Mouse (Mus musculus): ENCODE measurements around the gene Hk1. TPM values are rescaled to one million over a fixed set of nuclear protein-coding genes. Genes with fewer than 3 reads are reported as not detected.

The Hk1 gene
- polyA plus RNA-seq, 1 experiment from 2014 or later: 34.0 TPM

DNA sequence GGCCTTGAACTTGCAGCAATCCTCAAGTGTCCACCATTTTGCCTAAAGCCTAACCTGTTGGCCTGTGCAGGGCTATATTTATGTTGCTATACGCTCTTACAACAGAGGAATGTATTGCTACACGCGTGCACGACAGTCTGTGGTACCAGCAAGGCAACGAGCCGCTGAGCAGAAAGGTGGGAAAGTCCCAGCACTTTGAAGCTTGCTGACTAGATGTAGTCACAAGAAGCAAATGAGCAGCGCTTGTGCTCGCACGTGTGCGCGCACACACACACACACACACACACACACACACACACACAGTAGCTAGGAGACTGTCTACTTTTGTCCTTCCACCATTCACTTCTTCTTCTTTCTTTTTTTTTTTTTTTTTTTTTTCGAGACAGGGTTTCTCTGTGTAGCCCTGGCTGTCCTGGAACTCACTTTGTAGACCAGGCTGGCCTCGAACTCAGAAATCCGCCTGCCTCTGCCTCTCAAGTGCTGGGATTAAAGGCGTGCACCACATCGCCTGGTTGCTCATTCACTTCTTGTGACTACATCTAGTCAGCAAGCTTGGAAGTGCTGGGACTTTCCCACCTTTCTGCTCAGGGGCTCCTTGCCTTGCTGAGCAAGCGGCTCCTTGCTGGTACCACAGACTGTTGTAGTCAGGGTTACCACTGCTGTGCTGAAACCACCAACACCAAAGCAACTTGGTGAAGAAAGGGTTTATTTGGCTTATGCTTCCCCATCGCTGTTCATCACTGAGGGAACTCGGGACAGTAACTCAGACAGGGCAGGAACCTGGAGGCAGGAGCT, 102.0 kb downstream of the Hk1 start:
- peaks cover 37% of the 10 kb centered on the region for H3K36me3 ChIP-seq
- no peaks in the 10 kb centered on the region for H3K4me1 ChIP-seq (replicated peaks)
- H3K27me3 ChIP-seq (ENCODE audit: insufficient read depth, poor library complexity, severe bottlenecking): no peaks in the 10 kb centered on the region
- no peaks in the 10 kb centered on the region for H3K9me3 ChIP-seq
- H3K27ac ChIP-seq: no peak overlapping the region
- no peak overlapping the region for H3K4me3 ChIP-seq
- 94% methylated on average over 18 of the region's 19 CpGs for WGBS
- no peak for DNase-seq (ENCODE audit: low spot score)

DNA sequence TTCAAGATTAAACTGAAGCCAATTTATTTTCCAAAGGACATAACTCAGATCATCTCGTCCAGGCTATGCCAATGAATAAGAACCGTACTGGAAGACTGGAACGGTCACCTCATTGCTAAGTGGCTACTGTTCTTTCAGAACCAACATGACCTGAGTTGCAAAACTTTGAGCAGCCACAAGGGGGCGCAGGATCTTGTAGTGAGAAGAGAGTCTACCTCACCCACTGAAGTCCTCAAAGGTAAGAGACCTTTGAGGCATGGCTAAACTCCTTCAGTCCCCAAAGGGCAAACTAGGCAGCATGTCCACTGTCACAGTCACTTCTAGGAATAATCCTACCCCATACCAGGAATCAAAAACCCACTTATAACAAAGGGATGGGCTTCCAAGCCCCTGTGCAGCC, 104.5 kb downstream of the Hk1 start:
- 46% methylated on average over 4 of the region's 4 CpGs for WGBS
- peaks cover 33% of the 10 kb centered on the region for H3K36me3 ChIP-seq
- no peaks in the 10 kb centered on the region for H3K9me3 ChIP-seq
- no peaks in the 10 kb centered on the region for H3K27me3 ChIP-seq (ENCODE audit: insufficient read depth, poor library complexity, severe bottlenecking)
- DNase-seq (ENCODE audit: low spot score): peak; percentile 78
- H3K4me1 ChIP-seq (replicated peaks): no peaks in the 10 kb centered on the region
- no peak overlapping the region for H3K27ac ChIP-seq
- H3K4me3 ChIP-seq: no peak overlapping the region

DNA sequence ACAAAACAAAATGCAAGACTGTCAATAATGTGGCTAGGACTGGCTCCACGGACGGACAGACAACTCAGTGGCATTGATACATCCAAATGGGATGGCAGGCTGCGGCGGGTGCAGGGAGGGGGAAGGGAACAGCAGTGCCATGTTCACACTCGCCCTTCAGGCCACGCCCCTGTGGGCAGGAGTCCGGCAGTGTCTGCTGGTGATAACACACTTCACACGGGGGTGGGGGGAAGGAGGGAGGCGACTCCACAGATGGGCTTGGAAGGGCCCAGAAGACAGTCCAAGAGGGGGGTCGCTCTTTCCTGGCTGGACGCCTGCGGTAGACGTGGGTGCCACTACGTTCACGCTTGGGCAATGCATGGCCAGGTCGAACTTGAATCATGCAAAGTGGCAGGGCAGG, 110.4 kb downstream of the Hk1 start:
- Histone ChIP-seq H3K27ac (no peak overlapping the region), H3K4me3 (no peak overlapping the region), H3K4me1 (replicated peaks) (no peaks in the 10 kb centered on the region), H3K9me3 (no peaks in the 10 kb centered on the region), H3K36me3 (peaks cover 33% of the 10 kb centered on the region), H3K27me3 (ENCODE audit: insufficient read depth, poor library complexity, severe bottlenecking) (no peaks in the 10 kb centered on the region)
- DNase-seq (ENCODE audit: low spot score): no peak
- 82% methylated on average over 16 of the region's 16 CpGs for WGBS

DNA sequence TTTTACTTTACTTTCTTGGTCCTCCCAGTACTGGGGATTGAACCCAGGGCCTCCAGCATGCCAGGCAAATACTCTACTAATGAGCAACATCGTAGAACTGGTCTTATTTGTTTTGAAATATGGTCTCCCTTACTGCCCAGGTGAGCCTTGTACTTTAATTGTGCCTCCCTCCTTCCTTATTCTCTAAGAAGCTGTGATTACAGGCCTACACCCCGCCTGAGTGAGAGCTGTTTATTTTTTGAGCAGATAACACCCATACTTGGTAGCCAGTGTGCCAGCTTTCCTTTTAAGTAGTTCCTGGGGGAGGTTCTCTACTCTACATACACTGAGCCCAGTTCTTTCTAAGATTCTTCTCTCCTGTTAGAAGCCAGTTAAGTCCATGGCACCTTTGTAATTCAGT, 115.4 kb downstream of the Hk1 start:
- no peaks in the 10 kb centered on the region for H3K27me3 ChIP-seq (ENCODE audit: insufficient read depth, poor library complexity, severe bottlenecking)
- no peaks in the 10 kb centered on the region for H3K9me3 ChIP-seq
- H3K36me3 ChIP-seq: peaks cover 4% of the 10 kb centered on the region
- peaks cover 13% of the 10 kb centered on the region; the same call in 1 of the 2 replicates for H3K4me1 ChIP-seq (replicated peaks)
- no peak overlapping the region for H3K4me3 ChIP-seq
- no peak for DNase-seq (ENCODE audit: low spot score)
- 76% methylated on average over 2 of the region's 2 CpGs for WGBS
- no peak overlapping the region for H3K27ac ChIP-seq

DNA sequence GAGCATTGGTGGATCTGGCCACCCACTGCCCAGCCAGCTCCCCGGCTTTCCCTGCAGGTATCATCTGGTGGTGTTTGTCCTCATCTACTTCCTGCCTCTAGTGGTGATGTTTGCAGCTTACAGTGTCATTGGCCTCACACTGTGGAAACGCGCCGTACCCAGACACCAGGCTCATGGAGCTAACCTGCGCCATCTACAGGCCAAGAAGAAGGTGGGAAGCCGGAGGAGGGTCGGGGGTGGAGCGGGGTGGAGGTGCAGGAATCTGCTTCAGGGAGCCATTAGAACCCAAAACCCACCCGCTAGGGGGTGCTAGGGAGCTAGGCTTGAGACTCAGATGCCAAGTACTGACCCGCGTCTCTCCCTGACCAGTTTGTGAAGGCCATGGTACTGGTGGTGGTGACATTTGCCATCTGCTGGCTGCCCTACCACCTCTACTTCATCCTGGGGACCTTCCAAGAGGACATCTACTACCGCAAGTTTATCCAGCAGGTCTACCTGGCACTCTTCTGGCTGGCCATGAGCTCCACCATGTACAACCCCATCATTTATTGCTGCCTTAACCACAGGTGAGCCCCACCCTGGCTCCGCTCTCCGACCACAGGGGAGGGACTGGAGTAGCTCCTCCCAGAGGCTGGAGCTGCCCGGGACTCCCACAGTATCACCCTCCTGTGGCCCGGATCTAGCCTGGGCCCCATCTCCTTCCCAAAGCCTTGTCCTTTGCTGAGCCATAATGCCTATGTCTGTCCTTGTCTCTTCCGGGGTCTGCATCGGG, 118.4 kb downstream of the Hk1 start:
- H3K27ac ChIP-seq: no peak overlapping the region
- H3K36me3 ChIP-seq: no peaks in the 10 kb centered on the region
- 21% methylated on average over 18 of the region's 18 CpGs for WGBS
- no peaks in the 10 kb centered on the region for H3K27me3 ChIP-seq (ENCODE audit: insufficient read depth, poor library complexity, severe bottlenecking)
- peaks cover 13% of the 10 kb centered on the region; the same call in 1 of the 2 replicates for H3K4me1 ChIP-seq (replicated peaks)
- DNase-seq (ENCODE audit: low spot score): peak; percentile 90
- H3K4me3 ChIP-seq: no peak overlapping the region
- no peaks in the 10 kb centered on the region for H3K9me3 ChIP-seq

DNA sequence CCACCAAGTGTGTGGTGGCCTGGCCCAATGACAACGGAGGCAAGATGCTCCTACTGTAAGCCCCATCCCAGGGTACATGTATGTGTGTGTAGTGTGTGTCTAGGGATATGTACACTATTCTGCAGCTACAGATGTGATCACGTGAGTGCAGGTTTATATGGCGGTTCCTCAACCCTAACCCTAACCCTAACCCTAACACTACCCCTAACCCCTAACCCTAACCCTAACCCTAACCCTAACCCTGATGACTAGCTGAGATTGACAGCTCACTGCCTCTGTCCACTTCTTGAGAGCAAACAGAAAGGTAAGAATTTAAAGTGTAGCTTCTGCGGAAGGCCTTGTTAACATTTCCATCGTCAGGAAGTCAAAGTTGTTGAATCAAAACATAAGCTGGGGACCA, 121.4 kb downstream of the Hk1 start:
- peaks cover 13% of the 10 kb centered on the region; the same call in 1 of the 2 replicates for H3K4me1 ChIP-seq (replicated peaks)
- H3K27ac ChIP-seq: no peak overlapping the region
- H3K36me3 ChIP-seq: no peaks in the 10 kb centered on the region
- H3K27me3 ChIP-seq (ENCODE audit: insufficient read depth, poor library complexity, severe bottlenecking): no peaks in the 10 kb centered on the region
- WGBS: 88% methylated on average over 5 of the region's 5 CpGs
- DNase-seq (ENCODE audit: low spot score): no peak
- no peak overlapping the region for H3K4me3 ChIP-seq
- no peaks in the 10 kb centered on the region for H3K9me3 ChIP-seq

DNA sequence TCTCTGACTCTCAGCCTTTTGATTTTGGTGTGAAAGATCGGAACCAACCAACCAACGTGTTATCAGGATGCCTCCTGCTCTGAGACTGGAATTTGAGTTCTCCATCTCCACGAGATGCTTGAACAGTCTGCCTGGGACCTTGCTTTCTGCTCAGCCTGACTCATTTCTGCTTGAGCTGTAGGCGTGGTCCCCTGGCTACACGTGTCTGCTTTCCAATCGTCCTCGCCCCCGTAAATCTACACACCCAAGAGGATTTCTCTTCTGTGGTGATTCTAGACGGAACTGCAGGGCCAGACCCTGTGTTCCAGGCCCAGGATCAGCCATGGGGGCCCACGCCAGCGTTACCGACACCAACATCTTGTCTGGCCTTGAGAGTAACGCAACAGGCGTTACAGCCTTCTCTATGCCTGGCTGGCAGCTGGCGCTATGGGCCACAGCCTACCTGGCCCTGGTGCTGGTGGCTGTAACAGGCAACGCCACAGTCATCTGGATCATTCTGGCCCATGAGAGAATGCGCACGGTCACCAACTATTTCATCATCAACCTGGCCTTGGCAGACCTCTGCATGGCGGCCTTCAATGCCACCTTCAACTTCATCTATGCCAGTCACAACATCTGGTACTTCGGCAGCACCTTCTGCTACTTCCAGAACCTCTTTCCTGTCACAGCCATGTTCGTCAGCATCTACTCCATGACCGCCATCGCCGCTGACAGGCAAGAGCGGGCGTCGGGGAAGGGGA, 127.0 kb downstream of the Hk1 start:
- Histone ChIP-seq H3K27ac (no peak overlapping the region; the same call in 1 of the 2 replicates), H3K4me1 (replicated peaks) (no peaks in the 10 kb centered on the region; the same call in 1 of the 2 replicates), H3K36me3 (no peaks in the 10 kb centered on the region), H3K4me3 (no peak overlapping the region), H3K27me3 (ENCODE audit: insufficient read depth, poor library complexity, severe bottlenecking) (peaks cover 9% of the 10 kb centered on the region), H3K9me3 (no peaks in the 10 kb centered on the region)
- 90% methylated on average over 27 of the region's 27 CpGs for WGBS
- DNase-seq (ENCODE audit: low spot score): no peak

DNA sequence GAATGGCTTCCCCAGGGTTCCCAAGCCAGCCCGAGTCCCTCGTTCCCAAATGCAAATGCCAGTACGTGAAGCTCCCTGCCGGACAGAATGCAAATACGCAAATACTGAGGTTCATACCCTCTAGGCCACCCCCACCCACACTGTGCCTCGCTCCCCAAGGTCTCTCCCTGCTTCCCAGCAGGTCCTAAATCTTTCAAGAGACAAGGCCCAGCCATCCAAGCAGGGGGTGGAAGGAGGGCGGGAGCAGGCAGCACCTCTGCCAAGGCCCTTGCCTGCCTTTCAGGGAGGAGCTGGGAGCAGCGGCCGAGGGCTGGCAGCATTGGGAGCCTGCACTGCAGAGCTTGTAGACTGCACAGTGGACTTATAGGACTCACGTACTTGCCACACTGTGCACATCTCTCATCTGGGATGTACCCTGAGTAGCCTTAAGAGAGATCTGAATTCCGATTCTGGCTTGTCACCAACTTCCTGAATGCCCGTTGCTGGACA, 127.7 kb downstream of the Hk1 start, which contains the start of gene Tacr2:
TSS of gene Tacr2 (plus strand) at position 439 of the 489 bp plus-strand sequence.
- no peak for DNase-seq (ENCODE audit: low spot score)
- 47% methylated on average over 12 of the region's 12 CpGs for WGBS
- Histone ChIP-seq H3K4me1 (replicated peaks) (peaks cover 2% of the 10 kb centered on the region; the same call in 1 of the 2 replicates), H3K27me3 (ENCODE audit: insufficient read depth, poor library complexity, severe bottlenecking) (peaks cover 9% of the 10 kb centered on the region), H3K36me3 (no peaks in the 10 kb centered on the region), H3K27ac (no peak within 1 kb of the TSS; the same call in 1 of the 2 replicates), H3K4me3 (no peak within 1 kb of the TSS), H3K9me3 (no peaks in the 10 kb centered on the region)

DNA sequence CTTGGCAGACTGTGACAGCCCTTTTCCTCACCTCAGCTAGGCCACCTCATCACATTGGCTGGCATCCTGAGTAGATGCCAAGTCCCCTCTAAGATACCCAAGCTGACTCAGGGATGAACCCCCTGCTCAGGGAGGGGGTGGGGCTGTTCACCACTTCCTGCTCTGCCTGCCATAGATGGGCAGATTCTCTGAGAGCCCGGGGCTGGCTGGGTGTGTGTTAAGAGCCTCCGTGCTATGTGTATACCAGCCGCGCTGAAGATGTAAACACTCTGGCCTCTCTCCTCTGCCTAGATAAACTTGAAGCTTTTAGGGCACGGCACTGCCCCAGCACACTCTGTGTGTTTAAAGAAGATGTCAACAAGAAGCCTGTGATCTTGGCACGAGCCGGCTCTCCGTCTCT, 131.9 kb downstream of the Hk1 start:
- no peak for DNase-seq (ENCODE audit: low spot score)
- Histone ChIP-seq H3K9me3 (no peaks in the 10 kb centered on the region), H3K4me1 (replicated peaks) (peaks cover 2% of the 10 kb centered on the region; the same call in 1 of the 2 replicates), H3K27ac (no peak overlapping the region), H3K27me3 (ENCODE audit: insufficient read depth, poor library complexity, severe bottlenecking) (peaks cover 5% of the 10 kb centered on the region), H3K36me3 (no peaks in the 10 kb centered on the region), H3K4me3 (no peak overlapping the region)
- 73% methylated on average over 8 of the region's 8 CpGs for WGBS

DNA sequence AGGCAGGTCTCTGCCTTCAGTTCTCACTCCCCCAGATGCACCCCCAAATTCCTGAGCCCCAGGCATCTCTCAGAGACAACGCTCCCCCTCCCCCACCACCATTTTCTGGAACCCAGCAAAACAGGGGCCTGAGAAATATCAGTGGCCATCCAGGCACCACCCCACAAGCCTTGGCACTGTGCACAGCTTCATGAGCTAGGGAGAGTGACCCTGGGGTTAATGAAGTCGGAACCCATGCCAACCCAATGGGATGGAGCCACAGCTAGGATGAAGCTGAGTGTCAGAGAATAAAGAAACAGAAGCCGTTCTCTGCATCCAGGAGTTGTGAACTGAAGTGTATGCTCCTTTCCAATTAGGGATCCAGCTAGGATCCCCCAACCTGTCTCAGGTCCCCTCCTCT, 132.6 kb downstream of the Hk1 start:
- H3K27ac ChIP-seq: no peak overlapping the region
- no peak overlapping the region for H3K4me3 ChIP-seq
- 76% methylated on average over 3 of the region's 3 CpGs for WGBS
- H3K27me3 ChIP-seq (ENCODE audit: insufficient read depth, poor library complexity, severe bottlenecking): no peaks in the 10 kb centered on the region; the same call in 1 of the 2 replicates
- no peaks in the 10 kb centered on the region for H3K36me3 ChIP-seq
- DNase-seq (ENCODE audit: low spot score): no peak
- H3K4me1 ChIP-seq (replicated peaks): peaks cover 2% of the 10 kb centered on the region; the same call in 1 of the 2 replicates
- no peaks in the 10 kb centered on the region for H3K9me3 ChIP-seq

DNA sequence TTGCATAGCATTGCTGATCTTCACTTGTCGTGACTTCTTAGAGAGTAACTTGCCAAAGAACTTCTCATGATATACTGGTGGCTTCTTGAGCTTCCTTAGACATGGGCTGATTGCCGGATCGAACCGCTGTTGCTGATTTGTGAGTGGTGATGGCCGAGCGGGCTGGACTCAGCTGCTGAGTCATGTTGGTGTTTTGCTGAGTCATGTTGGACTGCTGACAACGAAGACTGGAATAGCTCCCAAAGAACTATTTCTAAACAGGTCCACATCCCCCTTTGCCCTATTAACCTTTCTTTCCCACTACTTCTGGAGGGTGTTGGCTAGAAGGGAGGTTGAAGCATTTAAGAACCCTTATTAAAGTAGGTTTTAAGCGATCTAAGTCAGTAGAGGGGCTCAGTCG, 135.6 kb downstream of the Hk1 start:
- no peaks in the 10 kb centered on the region for H3K9me3 ChIP-seq
- H3K36me3 ChIP-seq: no peaks in the 10 kb centered on the region
- no peak overlapping the region for H3K27ac ChIP-seq
- peaks cover 2% of the 10 kb centered on the region for H3K4me1 ChIP-seq (replicated peaks)
- WGBS: 90% methylated on average over 9 of the region's 9 CpGs
- no peak overlapping the region for H3K4me3 ChIP-seq
- no peak for DNase-seq (ENCODE audit: low spot score)
- H3K27me3 ChIP-seq (ENCODE audit: insufficient read depth, poor library complexity, severe bottlenecking): no peaks in the 10 kb centered on the region

DNA sequence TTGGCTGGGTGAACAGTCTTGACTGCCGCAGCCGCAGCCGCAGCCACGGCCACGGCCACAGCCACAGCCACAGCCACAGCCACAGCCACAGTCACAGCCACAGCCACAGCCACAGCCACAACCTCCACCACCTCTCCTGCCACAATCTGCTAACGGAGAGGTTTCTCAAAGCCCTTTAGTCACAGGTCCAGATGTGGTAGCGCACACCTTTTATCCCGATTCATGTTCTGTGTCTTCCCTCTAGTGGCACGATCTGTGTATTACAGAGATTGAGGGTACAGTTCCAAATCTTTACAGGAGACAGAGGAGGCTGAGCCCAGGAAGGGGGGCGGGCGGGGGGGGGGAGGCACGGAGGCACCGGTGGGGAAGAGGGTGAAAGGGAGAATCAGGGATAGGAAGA, 136.8 kb downstream of the Hk1 start:
- no peak overlapping the region for H3K27ac ChIP-seq
- no peaks in the 10 kb centered on the region for H3K9me3 ChIP-seq
- no peaks in the 10 kb centered on the region for H3K27me3 ChIP-seq (ENCODE audit: insufficient read depth, poor library complexity, severe bottlenecking)
- H3K4me1 ChIP-seq (replicated peaks): peaks cover 2% of the 10 kb centered on the region
- WGBS: 58% methylated on average over 13 of the region's 13 CpGs
- H3K4me3 ChIP-seq: no peak overlapping the region
- no peaks in the 10 kb centered on the region for H3K36me3 ChIP-seq
- peak; percentile 29 for DNase-seq (ENCODE audit: low spot score)
